Mouse (Mus musculus) naive thymus-derived CD4-positive, alpha-beta T cell, adult 2 months (primary cell): ENCODE results near the gene Tbx21.

ENCODE experiments used
- DNase-seq: peaks from one replicate; pipeline ENCODE4 v3.0.0-alpha.2; 2011; ENCODE audit warnings: low read depth

The Tbx21 gene

GRCm38 (mm10) chr11:97114671-97115601 is at the start of gene Tbx21:
TSS of gene Tbx21 (minus strand) at chr11:97115331.
- peak; percentile 64 for DNase-seq

GRCm38 (mm10) chr11:97160341-97160740 is 45.2 kb upstream of the Tbx21 start:
- no peak for DNase-seq

GRCm38 (mm10) chr11:97156999-97157398 is 41.9 kb upstream of the Tbx21 start:
- DNase-seq: no peak

- DNase-seq: peak; percentile 48
Observed at GRCm38 (mm10) chr11:97152662-97153287, 37.6 kb upstream of the Tbx21 start.

- DNase-seq: peak; percentile 36
Observed at GRCm38 (mm10) chr11:97152023-97152426, 36.9 kb upstream of the Tbx21 start.

- peak; percentile 25 for DNase-seq
Observed at GRCm38 (mm10) chr11:97151343-97151801, 36.2 kb upstream of the Tbx21 start, which contains the start of gene Tbkbp1. TSS of gene Tbkbp1 (minus strand) at chr11:97151495.

GRCm38 (mm10) chr11:97150411-97151330 is 35.5 kb upstream of the Tbx21 start:
- peak; percentile 47 for DNase-seq

GRCm38 (mm10) chr11:97149995-97150410 is 34.9 kb upstream of the Tbx21 start:
- no peak for DNase-seq

GRCm38 (mm10) chr11:97149026-97149425 is 33.9 kb upstream of the Tbx21 start:
- DNase-seq: no peak

- DNase-seq: no peak
Observed at GRCm38 (mm10) chr11:97148591-97148990, 33.5 kb upstream of the Tbx21 start.

GRCm38 (mm10) chr11:97147333-97147732 is 32.2 kb upstream of the Tbx21 start:
- DNase-seq: no peak

GRCm38 (mm10) chr11:97146724-97147123 is 31.6 kb upstream of the Tbx21 start:
- DNase-seq: peak; percentile 85

GRCm38 (mm10) chr11:97145951-97146350 is 30.8 kb upstream of the Tbx21 start:
- DNase-seq: peak; percentile 29

- DNase-seq: no peak
Observed at GRCm38 (mm10) chr11:97145320-97145719, 30.2 kb upstream of the Tbx21 start.

GRCm38 (mm10) chr11:97143196-97143900 is 28.2 kb upstream of the Tbx21 start:
- DNase-seq: peak; percentile 49

GRCm38 (mm10) chr11:97142159-97142608 is 27.1 kb upstream of the Tbx21 start:
- peak; percentile 55 for DNase-seq

- peak; percentile 73 for DNase-seq
Observed at GRCm38 (mm10) chr11:97140811-97141210, 25.7 kb upstream of the Tbx21 start.

- DNase-seq: no peak
Observed at GRCm38 (mm10) chr11:97139256-97139655, 24.1 kb upstream of the Tbx21 start.

GRCm38 (mm10) chr11:97138554-97139226 is 23.6 kb upstream of the Tbx21 start:
- no peak for DNase-seq

GRCm38 (mm10) chr11:97133270-97133669 is 18.1 kb upstream of the Tbx21 start:
- DNase-seq: no peak
